Mouse (Mus musculus) hindbrain, embryonic 10.5 days (tissue): ENCODE measurements around the gene Dnmt3a. TPM values are rescaled to one million over a fixed set of nuclear protein-coding genes. Genes with fewer than 3 reads are reported as not detected.

Experiments
- DNase-seq: peaks from one replicate; pipeline ENCODE4 v3.0.0-alpha.2; 2017; ENCODE audit warnings: low spot score
- H3K27ac ChIP-seq: fragments of 300-500 bp; sonication (generic); 2 replicates; pipeline ENCODE4 v1.5.1; 2016; ENCODE audit warnings: mild to moderate bottlenecking, moderate library complexity
- H3K27me3 ChIP-seq: fragments of 300-500 bp; sonication (generic); 2 replicates; pipeline ENCODE4 v1.6.1; 2016; ENCODE audit warnings: mild to moderate bottlenecking; ENCODE audit not compliant: poor library complexity, insufficient read depth, severe bottlenecking
- H3K36me3 ChIP-seq: fragments of 300-500 bp; sonication (generic); 2 replicates; pipeline ENCODE4 v1.6.1; 2016; ENCODE audit warnings: mild to moderate bottlenecking, moderate library complexity
- H3K4me1 ChIP-seq: fragments of 300-500 bp; sonication (generic); replicated peaks from 2 replicates; pipeline ENCODE4 v1.6.1; 2016; ENCODE audit warnings: mild to moderate bottlenecking
- H3K4me3 ChIP-seq: fragments of 300-500 bp; sonication (generic); 2 replicates; pipeline ENCODE4 v1.5.1; 2016; ENCODE audit warnings: mild to moderate bottlenecking, moderate library complexity
- H3K9me3 ChIP-seq: fragments of 300-500 bp; sonication (generic); 2 replicates; pipeline ENCODE4 v1.6.1; 2016; ENCODE audit warnings: mild to moderate bottlenecking, moderate library complexity
- WGBS: fragments of 180-500 bp; shearing (Covaris S2); methylation state at CpG from one replicate; pipeline ENCODE4 v1.1.7; 2016; 5-methylcytosine and 5-hydroxymethylcytosine counted together
- polyA plus RNA-seq: library from polyadenylated mRNA; unstranded; fragments of >200 nt; fragmentation: Nextera tagmentation; extraction: Ambion mirVana; gene quantifications from 2 replicates; pipeline ENCODE4 v1.2.1, GENCODE M21; 2016

The Dnmt3a gene
- polyA plus RNA-seq, 1 experiment from 2014 or later, result 127 TPM

GRCm38 (mm10) chr12:3898811-3899210 lies 93.0 kb downstream of the Dnmt3a start:
- peaks cover 15% of the 10 kb centered on the region for H3K4me1 ChIP-seq
- H3K27me3 ChIP-seq, result no peaks in the 10 kb centered on the region
- WGBS, result 94% methylated on average over 2 of the region's 2 CpGs
- DNase-seq, result no peak
- H3K4me3 ChIP-seq, result no peak overlapping the region
- no peak overlapping the region for H3K27ac ChIP-seq
- H3K36me3 ChIP-seq, result peaks cover 95% of the 10 kb centered on the region
- no peaks in the 10 kb centered on the region; the same call in 1 of the 2 replicates for H3K9me3 ChIP-seq

- H3K27ac ChIP-seq, result no peak overlapping the region
- WGBS, result 94% methylated on average over 9 of the region's 9 CpGs
- H3K27me3 ChIP-seq, result no peaks in the 10 kb centered on the region
- H3K4me1 ChIP-seq, result no peaks in the 10 kb centered on the region
- no peak overlapping the region for H3K4me3 ChIP-seq
- no peaks in the 10 kb centered on the region for H3K9me3 ChIP-seq
- peaks cover 94% of the 10 kb centered on the region for H3K36me3 ChIP-seq
- DNase-seq, result no peak
Measured at GRCm38 (mm10) chr12:3905436-3905835, 99.6 kb downstream of the Dnmt3a start.

- no peaks in the 10 kb centered on the region for H3K9me3 ChIP-seq
- H3K36me3 ChIP-seq, result peaks cover 90% of the 10 kb centered on the region
Measured at GRCm38 (mm10) chr12:3906308-3906707, 100.5 kb downstream of the Dnmt3a start.

GRCm38 (mm10) chr12:3907008-3907407 lies 101.2 kb downstream of the Dnmt3a start:
- 87% methylated on average over 4 of the region's 4 CpGs for WGBS
- no peak overlapping the region for H3K27ac ChIP-seq

More at GRCm38 (mm10) chr12:3906308-3906707, 100.5 kb downstream of the Dnmt3a start:
- Histone ChIP-seq H3K27me3 (no peaks in the 10 kb centered on the region), H3K4me3 (no peak overlapping the region), H3K27ac (no peak overlapping the region), H3K4me1 (no peaks in the 10 kb centered on the region)
- no peak for DNase-seq

GRCm38 (mm10) chr12:3907418-3907817 lies 101.6 kb downstream of the Dnmt3a start:
- WGBS, result 83% methylated on average over 13 of the region's 13 CpGs
- Histone ChIP-seq H3K4me3 (no peak overlapping the region), H3K27me3 (no peaks in the 10 kb centered on the region), H3K9me3 (no peaks in the 10 kb centered on the region), H3K36me3 (peaks cover 83% of the 10 kb centered on the region), H3K27ac (no peak overlapping the region), H3K4me1 (no peaks in the 10 kb centered on the region)
- DNase-seq, result no peak

More at GRCm38 (mm10) chr12:3907008-3907407, 101.2 kb downstream of the Dnmt3a start:
- H3K36me3 ChIP-seq, result peaks cover 84% of the 10 kb centered on the region
- no peaks in the 10 kb centered on the region for H3K27me3 ChIP-seq
- no peaks in the 10 kb centered on the region for H3K9me3 ChIP-seq
- DNase-seq, result no peak
- H3K4me3 ChIP-seq, result no peak overlapping the region
- H3K4me1 ChIP-seq, result no peaks in the 10 kb centered on the region

GRCm38 (mm10) chr12:3910466-3911093 lies 104.8 kb downstream of the Dnmt3a start:
- H3K36me3 ChIP-seq, result peaks cover 54% of the 10 kb centered on the region
- DNase-seq, result no peak

GRCm38 (mm10) chr12:3911831-3912348 lies 106.1 kb downstream of the Dnmt3a start:
- no peak overlapping the region for H3K27ac ChIP-seq
- 88% methylated on average over 7 of the region's 7 CpGs for WGBS
- H3K4me3 ChIP-seq, result no peak overlapping the region
- H3K36me3 ChIP-seq, result peaks cover 41% of the 10 kb centered on the region
- no peaks in the 10 kb centered on the region for H3K9me3 ChIP-seq
- H3K27me3 ChIP-seq, result no peaks in the 10 kb centered on the region
- H3K4me1 ChIP-seq, result no peaks in the 10 kb centered on the region
- no peak for DNase-seq

More at GRCm38 (mm10) chr12:3910466-3911093, 104.8 kb downstream of the Dnmt3a start:
- Histone ChIP-seq H3K4me1 (no peaks in the 10 kb centered on the region), H3K27me3 (no peaks in the 10 kb centered on the region), H3K9me3 (no peaks in the 10 kb centered on the region), H3K27ac (no peak overlapping the region), H3K4me3 (no peak overlapping the region)
- WGBS, result 64% methylated on average over 10 of the region's 10 CpGs

- no peak for DNase-seq
- Histone ChIP-seq H3K36me3 (0 out of 2 replicates have a peak, but pooled peaks cover 4% of the 10 kb centered on the region), H3K27ac (no peak overlapping the region), H3K9me3 (no peaks in the 10 kb centered on the region), H3K4me1 (peaks cover 14% of the 10 kb centered on the region), H3K27me3 (no peaks in the 10 kb centered on the region), H3K4me3 (no peak overlapping the region)
- 84% methylated on average over 3 of the region's 3 CpGs for WGBS
Measured at GRCm38 (mm10) chr12:3915852-3916251, 110.0 kb downstream of the Dnmt3a start.

- H3K27ac ChIP-seq, result peak overlapping the region; percentile 50; the same call in 1 of the 2 replicates
- WGBS, result 21% methylated on average over 14 of the region's 14 CpGs
- H3K9me3 ChIP-seq, result no peaks in the 10 kb centered on the region
- DNase-seq, result peak; percentile 22
- H3K36me3 ChIP-seq, result no peaks in the 10 kb centered on the region
- peaks cover 18% of the 10 kb centered on the region for H3K4me1 ChIP-seq
- no peak overlapping the region for H3K4me3 ChIP-seq
- no peaks in the 10 kb centered on the region for H3K27me3 ChIP-seq
Measured at GRCm38 (mm10) chr12:3917668-3918341, 112.0 kb downstream of the Dnmt3a start.

GRCm38 (mm10) chr12:3918577-3918976 lies 112.8 kb downstream of the Dnmt3a start:
- H3K27ac ChIP-seq, result no peak overlapping the region
- no peak overlapping the region for H3K4me3 ChIP-seq
- H3K27me3 ChIP-seq, result no peaks in the 10 kb centered on the region
- peaks cover 18% of the 10 kb centered on the region for H3K4me1 ChIP-seq
- no peaks in the 10 kb centered on the region for H3K36me3 ChIP-seq
- WGBS, result 79% methylated on average over 3 of the region's 3 CpGs
- DNase-seq, result no peak
- no peaks in the 10 kb centered on the region for H3K9me3 ChIP-seq

- DNase-seq, result no peak
- H3K27me3 ChIP-seq, result no peaks in the 10 kb centered on the region
- peaks cover 18% of the 10 kb centered on the region for H3K4me1 ChIP-seq
- H3K4me3 ChIP-seq, result no peak overlapping the region
- H3K9me3 ChIP-seq, result no peaks in the 10 kb centered on the region
- WGBS, result 78% methylated on average over 3 of the region's 3 CpGs
- H3K36me3 ChIP-seq, result no peaks in the 10 kb centered on the region
- no peak overlapping the region for H3K27ac ChIP-seq
Measured at GRCm38 (mm10) chr12:3919423-3919822, 113.6 kb downstream of the Dnmt3a start.

GRCm38 (mm10) chr12:3926127-3926526 lies 120.3 kb downstream of the Dnmt3a start:
- H3K9me3 ChIP-seq, result no peaks in the 10 kb centered on the region
- no peaks in the 10 kb centered on the region for H3K36me3 ChIP-seq
- no peak overlapping the region for H3K27ac ChIP-seq
- 6% methylated on average over 1 of the region's 1 CpGs for WGBS
- no peaks in the 10 kb centered on the region; the same call in 1 of the 2 replicates for H3K27me3 ChIP-seq
- peaks cover 4% of the 10 kb centered on the region; the same call in 1 of the 2 replicates for H3K4me1 ChIP-seq
- H3K4me3 ChIP-seq, result no peak overlapping the region
- DNase-seq, result peak; percentile 55

- H3K4me1 ChIP-seq, result no peaks in the 10 kb centered on the region
- no peaks in the 10 kb centered on the region for H3K36me3 ChIP-seq
- H3K27me3 ChIP-seq, result no peaks in the 10 kb centered on the region; the same call in 1 of the 2 replicates
- no peak overlapping the region for H3K4me3 ChIP-seq
- WGBS, result 80% methylated on average over 3 of the region's 3 CpGs
- no peaks in the 10 kb centered on the region for H3K9me3 ChIP-seq
- H3K27ac ChIP-seq, result no peak overlapping the region
- DNase-seq, result no peak
Measured at GRCm38 (mm10) chr12:3928841-3929240, 123.0 kb downstream of the Dnmt3a start.
